ENCODE assay signal across 17 mouse cellular contexts in the genomic region with DNA sequence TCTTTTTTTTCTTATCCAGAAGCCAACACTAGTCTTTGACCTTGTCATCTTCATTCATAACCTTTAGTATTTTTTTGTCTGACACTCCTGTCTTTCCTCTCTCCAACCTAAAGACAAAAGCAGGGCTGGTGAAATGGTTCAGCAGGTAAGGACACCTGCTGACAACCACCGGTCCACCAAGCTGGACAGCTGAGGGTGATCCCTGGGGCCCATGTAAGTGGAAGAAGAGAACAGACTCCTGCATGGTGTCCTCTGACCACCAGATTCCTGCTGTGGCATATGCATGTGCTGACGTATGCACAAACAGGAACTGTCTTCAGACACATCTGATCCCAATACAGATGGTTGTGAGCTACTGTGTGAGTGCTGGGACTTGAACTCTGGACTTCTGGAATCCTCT. TPM values are rescaled to one million over a fixed set of nuclear protein-coding genes. Genes with fewer than 3 reads are reported as not detected.
DNase-seq lines count a peak whose midpoint lies in the region; ATAC-seq and TF ChIP-seq lines count a peak whose summit lies in the region.
"Had no signal": no experiment of that assay in that cellular context is flagged by ENCODE, and none has a peak within 500 bp of the region (broad histone marks: within the 10 kb centered on the region; RNA-seq: fewer than 3 reads in every experiment).

No protein-coding gene starts in this region.

- DNase-seq in forebrain, embryonic 10.5 days (ENCODE audit: extremely low spot score, low spot score), result no peak
- DNase-seq in forebrain, postnatal 0 days, result no peak
- peak; percentile 85 for DNase-seq in heart, adult 11 months
- DNase-seq in heart, adult 8-10 months (ENCODE audit: low spot score), result no peak
- DNase-seq in lung, embryonic 14.5 days, result no peak
- DNase-seq in lung, postnatal 4 days, result no peak
- no peak for DNase-seq in limb, embryonic 10.5 days (ENCODE audit: low spot score)
- no peak for DNase-seq in ovary, postnatal 14 days (ENCODE audit: low spot score)
- DNase-seq: embryo, embryonic 11 days; spleen, adult 18-20 months had no signal

- H3K4me3 ChIP-seq in forebrain, embryonic 10.5 days, result no peak overlapping the region
- no peak overlapping the region for H3K4me3 ChIP-seq in forebrain, postnatal 0 days (ENCODE audit: low read depth, low read length)
- no peak overlapping the region for H3K4me3 ChIP-seq in lung, embryonic 14.5 days (ENCODE audit: low read depth, low read length)
- H3K4me3 ChIP-seq in limb, embryonic 10.5 days, result no peak overlapping the region
- H3K4me3 ChIP-seq: embryonic facial prominence, embryonic 12.5 days; limb, embryonic 12.5 days; midbrain, embryonic 13.5 days had no signal

- no peak overlapping the region for H3K9ac ChIP-seq in forebrain, postnatal 0 days
- H3K9ac ChIP-seq in lung, embryonic 14.5 days, result no peak overlapping the region
- H3K9ac ChIP-seq: embryonic facial prominence, embryonic 12.5 days; heart, embryonic 12.5 days; hindbrain, embryonic 14.5 days; limb, embryonic 12.5 days; midbrain, embryonic 13.5 days had no signal

- no peak overlapping the region for H3K4me2 ChIP-seq in forebrain, postnatal 0 days (ENCODE audit: low read depth)
- H3K4me2 ChIP-seq in lung, embryonic 14.5 days, result no peak overlapping the region
- H3K4me2 ChIP-seq: embryonic facial prominence, embryonic 12.5 days; limb, embryonic 12.5 days; midbrain, embryonic 13.5 days had no signal

- WGBS in forebrain, embryonic 10.5 days, result 77% methylated on average over 2 of the region's 2 CpGs
- WGBS in forebrain, postnatal 0 days, result 72% methylated on average over 2 of the region's 2 CpGs
- 68% methylated on average over 2 of the region's 2 CpGs for WGBS in lung, embryonic 14.5 days
- WGBS in limb, embryonic 10.5 days, result 86% methylated on average over 2 of the region's 2 CpGs

- no peaks in the 10 kb centered on the region for H3K9me3 ChIP-seq in forebrain, embryonic 10.5 days
- H3K9me3 ChIP-seq in forebrain, postnatal 0 days (ENCODE audit: low read length), result no peaks in the 10 kb centered on the region
- no peaks in the 10 kb centered on the region for H3K9me3 ChIP-seq in lung, embryonic 14.5 days (ENCODE audit: low read depth, low read length)
- no peaks in the 10 kb centered on the region for H3K9me3 ChIP-seq in limb, embryonic 10.5 days (replicated peaks)
- H3K9me3 ChIP-seq: embryonic facial prominence, embryonic 12.5 days; G1E; heart, embryonic 12.5 days; limb, embryonic 12.5 days; midbrain, embryonic 13.5 days had no signal

- H3K27me3 ChIP-seq in forebrain, embryonic 10.5 days (ENCODE audit: poor library complexity, severe bottlenecking), result peaks cover 9% of the 10 kb centered on the region; the same call in 1 of the 2 replicates
- no peaks in the 10 kb centered on the region for H3K27me3 ChIP-seq in forebrain, postnatal 0 days (ENCODE audit: insufficient read depth, low read length)
- no peaks in the 10 kb centered on the region for H3K27me3 ChIP-seq in lung, embryonic 14.5 days (ENCODE audit: insufficient read depth, low read length)
- H3K27me3 ChIP-seq in limb, embryonic 10.5 days (ENCODE audit: low read depth, poor library complexity, severe bottlenecking), result no peaks in the 10 kb centered on the region
- H3K27me3 ChIP-seq: embryonic facial prominence, embryonic 12.5 days; heart, embryonic 12.5 days; limb, embryonic 12.5 days; midbrain, embryonic 13.5 days had no signal

- no peaks in the 10 kb centered on the region for H3K36me3 ChIP-seq in forebrain, embryonic 10.5 days (replicated peaks)
- H3K36me3 ChIP-seq in forebrain, postnatal 0 days (ENCODE audit: insufficient read depth), result no peaks in the 10 kb centered on the region
- H3K36me3 ChIP-seq in lung, embryonic 14.5 days (ENCODE audit: insufficient read depth), result no peaks in the 10 kb centered on the region
- no peaks in the 10 kb centered on the region for H3K36me3 ChIP-seq in limb, embryonic 10.5 days
- H3K36me3 ChIP-seq: embryonic facial prominence, embryonic 12.5 days; G1E; heart, embryonic 12.5 days; limb, embryonic 12.5 days; midbrain, embryonic 13.5 days had no signal

- peak overlapping the region; percentile 56; the same call in 1 of the 2 replicates for H3K27ac ChIP-seq in forebrain, embryonic 10.5 days
- no peak overlapping the region for H3K27ac ChIP-seq in forebrain, postnatal 0 days (ENCODE audit: low read depth, low read length)
- peak overlapping the region; percentile 79; the same call in 1 of the 2 replicates for H3K27ac ChIP-seq in lung, embryonic 14.5 days (ENCODE audit: low read depth)
- H3K27ac ChIP-seq in limb, embryonic 10.5 days, result 0 out of 2 replicates have a peak overlapping the region, but pooled peaks have one; percentile 1
- H3K27ac ChIP-seq: macrophage; midbrain, embryonic 13.5 days had no signal

- ATAC-seq in forebrain, postnatal 0 days, result no peak
- no peak for ATAC-seq in lung, embryonic 14.5 days (ENCODE audit: insufficient read depth)
- ATAC-seq: midbrain, embryonic 13.5 days had no signal

- H3K4me1 ChIP-seq in forebrain, embryonic 10.5 days, result peaks cover 67% of the 10 kb centered on the region
- H3K4me1 ChIP-seq in forebrain, postnatal 0 days (ENCODE audit: insufficient read depth), result 0 out of 2 replicates have a peak, but pooled peaks cover 8% of the 10 kb centered on the region
- H3K4me1 ChIP-seq in lung, embryonic 14.5 days (ENCODE audit: insufficient read depth), result peaks cover 16% of the 10 kb centered on the region
- peaks cover 54% of the 10 kb centered on the region for H3K4me1 ChIP-seq in limb, embryonic 10.5 days

- TF ChIP-seq CTCF in forebrain, postnatal 0 days (IDR thresholded peaks at IDR 0.05; ENCODE audit: low read depth), result no peak
- no peak for TF ChIP-seq CTCF in lung, embryonic 14.5 days (IDR thresholded peaks at IDR 0.05; ENCODE audit: low read depth)

RNA-seq across cellular contexts. Expression of a gene that starts 33.0 kb away (rescaled TPM):
- 15.4 and 17.1 TPM in 2 replicates for polyA plus RNA-seq in forebrain, embryonic 10.5 days (2016; fragmentation: Nextera tagmentation; extraction: Ambion mirVana)
- 4.0 and 5.4 TPM in 2 replicates for total RNA-seq in forebrain, postnatal 0 days (2014; rRNA removed)
- polyA plus RNA-seq in forebrain, postnatal 0 days (2015; fragmentation: Nextera tagmentation; extraction: Ambion mirVana), result 1.7 and 2.2 TPM in 2 replicates
- total RNA-seq in heart, adult 8-10 months (2022), result 1 to 10 TPM; 4.1 to 6.4 (median 5.2) TPM
- 14.4 and 14.6 TPM in 2 replicates for polyA plus RNA-seq in lung, embryonic 14.5 days (2014; fragmentation: Nextera tagmentation; extraction: Ambion mirVana)
- 14.0 and 15.7 TPM in 2 replicates for polyA plus RNA-seq in limb, embryonic 10.5 days (2016; fragmentation: Nextera tagmentation; extraction: Ambion mirVana)

RNA-seq across cellular contexts. Expression of a gene that starts 55.1 kb away (rescaled TPM):
- 31.9 and 32.4 TPM in 2 replicates for polyA plus RNA-seq in forebrain, embryonic 10.5 days (2016; fragmentation: Nextera tagmentation; extraction: Ambion mirVana)
- 28.6 and 45.3 TPM in 2 replicates for total RNA-seq in forebrain, postnatal 0 days (2014; rRNA removed)
- 26.9 and 32.0 TPM in 2 replicates for polyA plus RNA-seq in forebrain, postnatal 0 days (2015; fragmentation: Nextera tagmentation; extraction: Ambion mirVana)
- total RNA-seq in heart, adult 8-10 months (2022), result 10 to 100 TPM in 3 of 4 experiments, 1 to 10 TPM in 1; 9.6 to 11.7 (median 10.9) TPM
- 30.1 and 31.8 TPM in 2 replicates for polyA plus RNA-seq in lung, embryonic 14.5 days (2014; fragmentation: Nextera tagmentation; extraction: Ambion mirVana)
- polyA plus RNA-seq in limb, embryonic 10.5 days (2016; fragmentation: Nextera tagmentation; extraction: Ambion mirVana), result 24.7 and 25.5 TPM in 2 replicates
